Mouse (Mus musculus) heart, embryonic 11.5 days (tissue): ENCODE measurements at regions not wholly inside any gene's neighbourhood (a gene's known extent, or its start where the extent isn't known, plus 50 kb on each side); places are given as distances from the start of the nearest gene placed in this dataset.

Experiments
- ATAC-seq: fragments of 200-750 bp; cut with Nextera tagmentation; replicated peaks from 2 replicates; pipeline ENCODE4 v1.8.0; 2017; ENCODE audit warnings: moderate library complexity; ENCODE audit not compliant: insufficient number of reproducible peaks, low FRiP score, low TSS enrichment
- H3K27ac ChIP-seq: fragments of 300-500 bp; sonication (generic); 2 replicates; pipeline ENCODE4 v1.5.1; 2014; ENCODE audit warnings: mild to moderate bottlenecking, low read depth, low read length
- H3K27me3 ChIP-seq: fragments of 300-500 bp; sonication (generic); 2 replicates; pipeline ENCODE4 v1.6.1; 2014; ENCODE audit warnings: mild to moderate bottlenecking, low read length, mixed read lengths; ENCODE audit not compliant: control insufficient read depth, insufficient read depth
- H3K36me3 ChIP-seq: fragments of 300-500 bp; sonication (generic); 2 replicates; pipeline ENCODE4 v1.6.1; 2014; ENCODE audit warnings: mild to moderate bottlenecking, low read length, moderate library complexity, mixed read lengths; ENCODE audit not compliant: control insufficient read depth, insufficient read depth
- H3K4me1 ChIP-seq: fragments of 300-500 bp; sonication (generic); 2 replicates; pipeline ENCODE4 v1.6.1; 2014; ENCODE audit warnings: low read length; ENCODE audit not compliant: control insufficient read depth, insufficient read depth
- H3K4me2 ChIP-seq: fragments of 300-500 bp; sonication (generic); 2 replicates; pipeline ENCODE4 v1.6.1; 2014; ENCODE audit warnings: mild to moderate bottlenecking, moderate library complexity
- H3K4me3 ChIP-seq: fragments of 300-500 bp; sonication (generic); 2 replicates; pipeline ENCODE4 v1.5.1; 2014; ENCODE audit warnings: low read depth, low read length
- H3K9ac ChIP-seq: fragments of 300-500 bp; sonication (generic); 2 replicates; pipeline ENCODE4 v1.6.1; 2014; ENCODE audit warnings: mild to moderate bottlenecking, low read depth, low read length, moderate library complexity
- H3K9me3 ChIP-seq: fragments of 300-500 bp; sonication (generic); replicated peaks from 2 replicates; pipeline ENCODE4 v1.6.1; 2016; ENCODE audit warnings: low read length; ENCODE audit not compliant: control insufficient read depth
- WGBS: fragments of 180-500 bp; shearing (Covaris S2); extraction: QIAGEN DNeasy Blood & Tissue Kit; methylation state at CpG from one replicate; pipeline ENCODE4 v1.1.7; 2014; ENCODE audit not compliant: insufficient replicate concordance; 5-methylcytosine and 5-hydroxymethylcytosine counted together

GRCm38 (mm10) chr5:51894159-51894558 lies 296.2 kb downstream of the Dhx15 start:
- Histone ChIP-seq H3K4me1 (no peaks in the 10 kb centered on the region; the same call in 1 of the 2 replicates), H3K27me3 (no peaks in the 10 kb centered on the region), H3K36me3 (no peaks in the 10 kb centered on the region), H3K9ac (no peak overlapping the region), H3K27ac (no peak overlapping the region), H3K9me3 (no peaks in the 10 kb centered on the region), H3K4me3 (no peak overlapping the region), H3K4me2 (no peak overlapping the region)
- ATAC-seq: no peak
- WGBS: 62% methylated on average over 8 of the region's 8 CpGs

GRCm38 (mm10) chr5:51891341-51891740 lies 299.0 kb downstream of the Dhx15 start:
- Histone ChIP-seq H3K27ac (no peak overlapping the region), H3K4me1 (no peaks in the 10 kb centered on the region), H3K4me3 (no peak overlapping the region), H3K36me3 (no peaks in the 10 kb centered on the region), H3K9ac (no peak overlapping the region), H3K9me3 (no peaks in the 10 kb centered on the region), H3K27me3 (no peaks in the 10 kb centered on the region), H3K4me2 (no peak overlapping the region)
- no peak for ATAC-seq
- 73% methylated on average over 4 of the region's 4 CpGs for WGBS

DNA sequence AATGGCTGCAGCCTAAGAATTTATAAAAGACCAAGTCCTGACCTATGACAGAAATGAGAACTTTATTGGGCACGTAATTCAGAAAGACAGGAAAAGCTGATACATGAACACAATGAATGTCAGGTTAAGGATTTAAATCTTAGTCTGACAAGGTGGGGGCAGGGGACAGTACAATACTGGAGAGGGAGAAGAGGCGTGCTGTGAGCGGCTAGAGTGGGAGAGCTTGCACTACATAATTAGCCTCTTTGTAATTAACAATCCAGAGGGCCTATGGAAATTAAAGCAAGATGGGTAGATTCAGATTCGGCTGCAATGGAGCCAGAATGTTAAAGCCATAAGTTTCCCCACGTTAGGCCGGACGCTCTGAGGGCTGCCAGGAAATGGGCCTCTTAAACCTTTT lies 301.9 kb downstream of the Dhx15 start:
- H3K4me3 ChIP-seq: no peak overlapping the region
- no peak overlapping the region for H3K9ac ChIP-seq
- H3K4me2 ChIP-seq: no peak overlapping the region
- no peaks in the 10 kb centered on the region for H3K4me1 ChIP-seq
- no peaks in the 10 kb centered on the region for H3K9me3 ChIP-seq
- no peaks in the 10 kb centered on the region for H3K36me3 ChIP-seq
- WGBS: 71% methylated on average over 7 of the region's 7 CpGs
- ATAC-seq: no peak
- H3K27me3 ChIP-seq: no peaks in the 10 kb centered on the region
- H3K27ac ChIP-seq: no peak overlapping the region

- ATAC-seq: no peak
- no peaks in the 10 kb centered on the region for H3K4me1 ChIP-seq
- H3K4me2 ChIP-seq: no peak overlapping the region
- no peaks in the 10 kb centered on the region for H3K9me3 ChIP-seq
- WGBS: 59% methylated on average over 4 of the region's 4 CpGs
- no peak overlapping the region for H3K27ac ChIP-seq
- H3K36me3 ChIP-seq: no peaks in the 10 kb centered on the region
- no peak overlapping the region for H3K4me3 ChIP-seq
- H3K27me3 ChIP-seq: no peaks in the 10 kb centered on the region
- no peak overlapping the region for H3K9ac ChIP-seq
Observed at GRCm38 (mm10) chr5:51882594-51882993, 307.7 kb downstream of the Dhx15 start.

DNA sequence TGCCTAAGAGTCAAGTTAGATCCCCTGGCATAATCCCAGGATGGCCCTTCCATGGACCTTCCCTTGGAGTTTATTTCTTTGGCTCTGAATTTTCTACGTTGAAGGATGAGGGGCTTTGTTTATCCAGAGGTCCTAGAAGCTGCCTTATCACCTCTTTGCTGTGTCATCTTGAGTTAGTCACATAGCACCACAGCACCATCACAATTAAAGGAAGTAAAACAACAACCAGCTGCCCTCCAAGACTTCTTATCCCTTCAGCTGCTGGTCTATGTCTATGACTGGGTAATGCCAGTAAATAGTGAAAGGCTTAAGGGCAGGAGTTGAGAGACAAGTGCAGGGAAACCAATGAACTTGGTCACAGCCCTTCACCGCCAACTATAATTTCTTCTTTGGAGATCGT lies 308.1 kb downstream of the Dhx15 start:
- Histone ChIP-seq H3K4me1 (no peaks in the 10 kb centered on the region), H3K27me3 (no peaks in the 10 kb centered on the region), H3K4me3 (no peak overlapping the region), H3K9ac (no peak overlapping the region), H3K9me3 (no peaks in the 10 kb centered on the region), H3K4me2 (no peak overlapping the region), H3K27ac (no peak overlapping the region), H3K36me3 (no peaks in the 10 kb centered on the region)
- no peak for ATAC-seq
- WGBS: 61% methylated on average over 3 of the region's 3 CpGs

- no peak for ATAC-seq
- H3K36me3 ChIP-seq: no peaks in the 10 kb centered on the region
- no peak overlapping the region for H3K4me2 ChIP-seq
- H3K27me3 ChIP-seq: no peaks in the 10 kb centered on the region
- H3K4me1 ChIP-seq: no peaks in the 10 kb centered on the region
- H3K4me3 ChIP-seq: no peak overlapping the region
- H3K9ac ChIP-seq: no peak overlapping the region
- H3K9me3 ChIP-seq: no peaks in the 10 kb centered on the region
- no peak overlapping the region for H3K27ac ChIP-seq
- 72% methylated on average over 2 of the region's 2 CpGs for WGBS
Observed at GRCm38 (mm10) chr5:51876846-51877245, 309.3 kb upstream of the Ppargc1a start.

- Histone ChIP-seq H3K27ac (no peak overlapping the region), H3K9ac (no peak overlapping the region), H3K36me3 (no peaks in the 10 kb centered on the region), H3K9me3 (no peaks in the 10 kb centered on the region), H3K4me1 (no peaks in the 10 kb centered on the region), H3K27me3 (no peaks in the 10 kb centered on the region), H3K4me3 (no peak overlapping the region), H3K4me2 (no peak overlapping the region)
- ATAC-seq: no peak
- WGBS: 81% methylated on average over 5 of the region's 5 CpGs
Observed at GRCm38 (mm10) chr5:51873571-51873970, 306.0 kb upstream of the Ppargc1a start.

GRCm38 (mm10) chr5:51871735-51872134 lies 304.2 kb upstream of the Ppargc1a start:
- ATAC-seq: no peak
- Histone ChIP-seq H3K27me3 (no peaks in the 10 kb centered on the region), H3K4me1 (no peaks in the 10 kb centered on the region), H3K9ac (no peak overlapping the region), H3K4me2 (no peak overlapping the region), H3K36me3 (no peaks in the 10 kb centered on the region), H3K9me3 (no peaks in the 10 kb centered on the region), H3K27ac (no peak overlapping the region), H3K4me3 (no peak overlapping the region)
- 92% methylated on average over 12 of the region's 12 CpGs for WGBS

DNA sequence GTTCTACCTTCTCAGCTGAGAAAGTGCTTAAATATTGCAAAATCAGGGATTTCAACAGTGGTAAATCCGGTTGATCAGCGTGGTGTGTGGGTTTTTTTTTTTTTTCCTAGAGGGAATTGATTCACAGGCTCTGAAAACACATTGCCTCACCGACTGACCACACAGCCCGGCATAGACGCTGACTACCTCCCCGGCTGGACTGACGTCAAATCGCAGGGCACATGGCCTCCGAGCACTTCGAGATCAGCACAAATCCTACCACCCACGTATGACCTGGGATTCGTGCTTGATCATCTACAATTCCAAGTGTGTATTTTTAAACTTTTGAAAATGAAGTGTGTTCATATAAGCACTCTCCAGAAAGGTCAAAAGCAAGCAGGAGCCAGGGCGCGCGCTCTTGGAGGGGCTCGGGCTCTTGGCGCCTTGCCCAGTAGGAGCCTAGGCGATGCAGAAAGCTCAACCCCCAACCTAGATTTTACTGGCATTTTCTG lies 300.7 kb upstream of the Ppargc1a start:
- H3K4me3 ChIP-seq: no peak overlapping the region
- no peaks in the 10 kb centered on the region for H3K9me3 ChIP-seq
- H3K36me3 ChIP-seq: no peaks in the 10 kb centered on the region
- no peak for ATAC-seq
- no peak overlapping the region for H3K9ac ChIP-seq
- no peaks in the 10 kb centered on the region for H3K4me1 ChIP-seq
- 80% methylated on average over 18 of the region's 18 CpGs for WGBS
- H3K27me3 ChIP-seq: no peaks in the 10 kb centered on the region
- H3K4me2 ChIP-seq: no peak overlapping the region
- H3K27ac ChIP-seq: no peak overlapping the region
